Mouse (Mus musculus) heart, postnatal 4 days (tissue): Measurements from ENCODE around the gene Gm19426. TPM values are rescaled to one million over a fixed set of nuclear protein-coding genes. Genes with fewer than 3 reads are reported as not detected.

Experiments used
- DNase-seq: peaks from one replicate; pipeline ENCODE4 v3.0.0; 2021
- microRNA-seq, 2 experiments: library from miRNA; unstranded; fragments of <30 nt; microRNA quantifications; one replicate each; pipeline ENCODE4 v1.2.0; 2021 to 2022
- total RNA-seq, 2 experiments: library from RNA; stranded (reverse); gene quantifications; 2 replicates each; pipeline ENCODE4 v1.2.3; 2021

Gm19426 gene
- total RNA-seq, 2 experiments from 2014 or later = 8.6 to 9.4 TPM

GRCm38 (mm10) chr2:84720718-84721117 is 22.7 kb downstream of the Gm19426 start:
- no peak for DNase-seq

- peak; percentile 16 for DNase-seq
Observed at GRCm38 (mm10) chr2:84717357-84717756, 26.1 kb downstream of the Gm19426 start.

GRCm38 (mm10) chr2:84716423-84717355 is 26.8 kb downstream of the Gm19426 start:
- no peak for DNase-seq

- no peak for DNase-seq
Observed at GRCm38 (mm10) chr2:84715562-84716361, 27.7 kb downstream of the Gm19426 start.

GRCm38 (mm10) chr2:84714811-84715561 is 28.5 kb downstream of the Gm19426 start, which contains the start of gene Zdhhc5:
Zdhhc5 (minus strand) TSS chr2:84715180.
- DNase-seq = peak; percentile 99

- no peak for DNase-seq
Observed at GRCm38 (mm10) chr2:84714422-84714810, 29.0 kb downstream of the Gm19426 start.

- no peak for DNase-seq
Observed at GRCm38 (mm10) chr2:84711898-84712297, 31.6 kb downstream of the Gm19426 start.

- DNase-seq = no peak
Observed at GRCm38 (mm10) chr2:84707523-84707922, 35.9 kb downstream of the Gm19426 start.

- no peak for DNase-seq
Observed at GRCm38 (mm10) chr2:84705295-84705694, 38.2 kb downstream of the Gm19426 start.

GRCm38 (mm10) chr2:84704329-84704728 is 39.1 kb downstream of the Gm19426 start:
- no peak for DNase-seq

- no peak for DNase-seq
Observed at GRCm38 (mm10) chr2:84703497-84703896, 40.0 kb downstream of the Gm19426 start.

- no peak for DNase-seq
Observed at GRCm38 (mm10) chr2:84695007-84695695, 48.3 kb downstream of the Gm19426 start.

Small RNAs within 50 kb of the gene (microRNA-seq; reads per million reads assigned to microRNA genes)
- 11,236 to 12,061 reads per million in 2 experiments for gene Mir130a

Other genes starting within 250 kb of the Gm19426 start
- gene Ctnnd1, start 92.9 kb downstream of the Gm19426 start, total RNA-seq = 100 to 1,000 TPM; 161 to 162 TPM
- under 1 TPM in 1 of 2 experiments, not detected in 1; 0.11 TPM for gene Btbd18, start 84.6 kb downstream of the Gm19426 start, total RNA-seq
- 100 to 1,000 TPM; 109 to 112 TPM for gene Selenoh, start 72.9 kb downstream of the Gm19426 start, total RNA-seq
- 10 to 100 TPM; 15.3 to 22.6 TPM for gene Gm28635, start 65.6 kb downstream of the Gm19426 start, total RNA-seq
- gene Med19, start 65.3 kb downstream of the Gm19426 start, total RNA-seq = 10 to 100 TPM; 18.9 to 20.2 TPM
- 100 to 1,000 TPM; 105 to 107 TPM for gene Tmx2, start 64.5 kb downstream of the Gm19426 start, total RNA-seq
- gene Zdhhc5, start 28.5 kb downstream of the Gm19426 start, total RNA-seq = 10 to 100 TPM; 73.9 to 74.2 TPM
- gene Clp1, start 16.3 kb downstream of the Gm19426 start, total RNA-seq = 1 to 10 TPM; 7.4 to 7.9 TPM
- gene Ypel4, start 9.6 kb downstream of the Gm19426 start, total RNA-seq = under 1 TPM; 0.77 to 0.88 TPM
- gene Serping1, start 31.8 kb upstream of the Gm19426 start, total RNA-seq = 10 to 100 TPM; 27.2 to 30.0 TPM
- 10 to 100 TPM; 23.1 to 51.0 TPM for gene Ube2l6, start 55.2 kb upstream of the Gm19426 start, total RNA-seq
- under 1 TPM; 0.14 TPM for gene Smtnl1, start 79.0 kb upstream of the Gm19426 start, total RNA-seq
- 100 to 1,000 TPM; 107 to 126 TPM for gene Timm10, start 83.3 kb upstream of the Gm19426 start, total RNA-seq
- 1 to 10 TPM; 2.1 to 2.7 TPM for gene Slc43a1, start 95.2 kb upstream of the Gm19426 start, total RNA-seq
- 1 to 10 TPM; 3.2 to 4.1 TPM for gene Rtn4rl2, start 143.1 kb upstream of the Gm19426 start, total RNA-seq
- gene Slc43a3, start 192.9 kb upstream of the Gm19426 start, total RNA-seq = 10 to 100 TPM; 44.1 to 52.6 TPM
- not detected for gene Prg2, start 236.8 kb upstream of the Gm19426 start, total RNA-seq
- not detected for gene Prg3, start 244.6 kb upstream of the Gm19426 start, total RNA-seq